Mouse (Mus musculus) neural tube, embryonic 11.5 days (tissue): Measurements from ENCODE around the gene Rin3. TPM values are rescaled to one million over a fixed set of nuclear protein-coding genes. Genes with fewer than 3 reads are reported as not detected.

Experiments used
- ATAC-seq: fragments of 200-750 bp; cut with Nextera tagmentation; 2 replicates; pipeline ENCODE4 v1.8.0; 2017; ENCODE audit warnings: moderate number of reproducible peaks, mild to moderate bottlenecking, moderate TSS enrichment, moderate library complexity; ENCODE audit not compliant: insufficient read depth, low FRiP score, low TSS enrichment
- DNase-seq: peaks from one replicate; pipeline ENCODE4 v3.0.0-alpha.2; 2015; ENCODE audit warnings: low spot score
- H3K27ac ChIP-seq: fragments of 300-500 bp; sonication (generic); 2 replicates; pipeline ENCODE4 v1.5.1; 2014; ENCODE audit warnings: low read depth, mild to moderate bottlenecking, low read length
- H3K27me3 ChIP-seq: fragments of 300-500 bp; sonication (generic); 2 replicates; pipeline ENCODE4 v1.6.1; 2014; ENCODE audit warnings: mild to moderate bottlenecking, low read length, mixed read lengths; ENCODE audit not compliant: control insufficient read depth, insufficient read depth
- H3K36me3 ChIP-seq: fragments of 300-500 bp; sonication (generic); 2 replicates; pipeline ENCODE4 v1.6.1; 2014; ENCODE audit warnings: mild to moderate bottlenecking, low read length, moderate library complexity, mixed read lengths; ENCODE audit not compliant: control insufficient read depth, insufficient read depth
- H3K4me1 ChIP-seq: fragments of 300-500 bp; sonication (generic); 2 replicates; pipeline ENCODE4 v1.6.1; 2014; ENCODE audit warnings: low read length, mixed read lengths; ENCODE audit not compliant: control insufficient read depth, insufficient read depth
- H3K4me2 ChIP-seq: fragments of 300-500 bp; sonication (generic); 2 replicates; pipeline ENCODE4 v1.6.1; 2014; ENCODE audit warnings: low read depth, mild to moderate bottlenecking, moderate library complexity
- H3K4me3 ChIP-seq: fragments of 300-500 bp; sonication (generic); 2 replicates; pipeline ENCODE4 v1.5.1; 2014; ENCODE audit warnings: low read depth, low read length
- H3K9ac ChIP-seq: fragments of 300-500 bp; sonication (generic); 2 replicates; pipeline ENCODE4 v1.6.1; 2014; ENCODE audit warnings: mild to moderate bottlenecking, low read length
- H3K9me3 ChIP-seq: fragments of 300-500 bp; sonication (generic); 2 replicates; pipeline ENCODE4 v1.6.1; 2016; ENCODE audit warnings: low read length; ENCODE audit not compliant: control insufficient read depth
- WGBS: fragments of 180-500 bp; shearing (Covaris S2); extraction: QIAGEN DNeasy Blood & Tissue Kit; methylation state at CpG from one replicate; pipeline ENCODE4 v1.1.7; 2014; 5-methylcytosine and 5-hydroxymethylcytosine counted together
- polyA plus RNA-seq: library from polyadenylated mRNA; unstranded; fragments of >200 nt; fragmentation: Nextera tagmentation; extraction: Ambion mirVana; gene quantifications from 2 replicates; pipeline ENCODE4 v1.2.1, GENCODE M21; 2014

The Rin3 gene
- polyA plus RNA-seq, 1 experiment from 2014 or later = 5.0 TPM

- H3K4me2 ChIP-seq = no peak overlapping the region
- no peak overlapping the region for H3K4me3 ChIP-seq
- no peaks in the 10 kb centered on the region for H3K9me3 ChIP-seq
- no peaks in the 10 kb centered on the region for H3K27me3 ChIP-seq
- H3K4me1 ChIP-seq = no peaks in the 10 kb centered on the region
- ATAC-seq = no peak
- DNase-seq = no peak
- WGBS = 79% methylated on average over 3 of the region's 3 CpGs
- no peaks in the 10 kb centered on the region for H3K36me3 ChIP-seq
- no peak overlapping the region for H3K9ac ChIP-seq
- no peak overlapping the region for H3K27ac ChIP-seq
These were observed 89.5 kb downstream of the Rin3 start for GRCm38 (mm10) chr12:102372322-102372721.

DNA sequence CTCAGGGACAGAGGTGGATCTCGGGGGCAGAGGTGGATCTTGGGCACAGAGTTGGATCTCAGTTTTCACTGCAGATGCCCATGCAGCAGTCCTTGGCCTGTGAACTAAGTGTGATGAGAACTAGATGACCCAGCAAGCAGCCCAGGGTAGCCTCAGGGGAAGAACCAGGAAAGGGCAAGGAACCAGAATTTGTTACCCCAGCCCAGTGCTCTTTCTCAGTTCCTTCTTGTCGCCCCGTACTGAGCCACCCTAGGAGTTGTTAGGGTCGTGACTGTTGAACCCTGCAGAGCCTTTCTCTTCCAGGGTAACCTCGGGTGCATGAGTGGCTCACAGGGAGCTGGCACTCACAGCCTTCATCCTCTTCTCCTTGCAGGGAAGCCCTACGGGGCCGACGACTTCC, 99.3 kb downstream of the Rin3 start:
- Histone ChIP-seq H3K9me3 (no peaks in the 10 kb centered on the region), H3K4me1 (no peaks in the 10 kb centered on the region), H3K27me3 (no peaks in the 10 kb centered on the region), H3K27ac (no peak overlapping the region), H3K4me2 (no peak overlapping the region), H3K9ac (no peak overlapping the region), H3K36me3 (no peaks in the 10 kb centered on the region), H3K4me3 (no peak overlapping the region)
- WGBS = 82% methylated on average over 8 of the region's 8 CpGs
- ATAC-seq = no peak
- DNase-seq = no peak

DNA sequence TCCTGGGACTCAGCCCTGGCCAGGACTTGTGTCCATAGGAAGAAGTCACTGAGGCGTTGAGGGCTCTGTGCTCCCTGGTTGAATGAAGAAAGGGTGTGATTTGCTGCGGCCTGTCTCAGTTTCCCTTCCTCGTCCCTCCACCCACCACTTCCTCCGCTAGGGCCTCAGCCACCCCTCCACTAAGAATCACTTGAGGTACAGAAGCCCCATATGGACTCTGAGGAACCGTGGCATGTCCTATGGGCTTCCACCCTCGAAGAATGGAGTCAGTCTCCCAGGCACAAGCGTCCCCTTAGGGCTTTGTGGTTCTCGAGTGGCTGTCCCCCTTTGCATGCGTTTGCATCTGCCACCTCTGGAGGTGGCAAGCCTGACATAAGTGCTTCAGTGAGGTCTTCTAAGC, 100.4 kb downstream of the Rin3 start:
- no peak overlapping the region for H3K4me2 ChIP-seq
- H3K4me3 ChIP-seq = no peak overlapping the region
- no peaks in the 10 kb centered on the region for H3K27me3 ChIP-seq
- no peaks in the 10 kb centered on the region for H3K36me3 ChIP-seq
- no peaks in the 10 kb centered on the region for H3K4me1 ChIP-seq
- no peak for ATAC-seq
- no peak overlapping the region for H3K27ac ChIP-seq
- H3K9me3 ChIP-seq = no peaks in the 10 kb centered on the region
- WGBS = 81% methylated on average over 9 of the region's 9 CpGs
- no peak for DNase-seq
- no peak overlapping the region for H3K9ac ChIP-seq

DNA sequence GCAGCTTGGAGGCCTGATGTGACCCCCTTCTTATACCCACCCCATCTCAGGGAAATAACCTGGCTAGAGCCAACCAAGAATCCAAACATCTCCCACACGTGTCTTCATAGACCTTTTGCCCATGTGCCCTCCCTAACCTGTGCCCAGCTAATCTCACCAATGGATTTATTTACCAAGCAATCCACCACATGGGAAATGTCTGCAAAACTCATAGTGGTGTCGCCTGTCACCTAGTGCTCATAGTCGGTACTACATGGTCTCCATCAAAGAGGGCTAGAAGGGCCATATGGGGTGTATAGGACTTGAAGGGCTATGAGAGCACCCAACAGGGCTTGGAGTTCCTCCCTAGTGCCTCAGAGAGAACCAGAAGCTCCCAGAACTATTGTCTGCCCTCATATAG, 102.0 kb downstream of the Rin3 start:
- WGBS = 26% methylated on average over 3 of the region's 3 CpGs
- DNase-seq (peak; percentile 33), ATAC-seq (0 out of 2 replicates have a peak, but pooled peaks have one; percentile 17)
- H3K27me3 ChIP-seq = no peaks in the 10 kb centered on the region
- H3K9me3 ChIP-seq = no peaks in the 10 kb centered on the region
- no peak overlapping the region for H3K9ac ChIP-seq
- H3K4me3 ChIP-seq = no peak overlapping the region
- H3K4me2 ChIP-seq = no peak overlapping the region
- H3K4me1 ChIP-seq = no peaks in the 10 kb centered on the region
- H3K27ac ChIP-seq = no peak overlapping the region
- no peaks in the 10 kb centered on the region for H3K36me3 ChIP-seq

GRCm38 (mm10) chr12:102387219-102387917, 104.5 kb downstream of the Rin3 start:
- no peaks in the 10 kb centered on the region for H3K36me3 ChIP-seq
- no peak overlapping the region for H3K9ac ChIP-seq
- no peak overlapping the region for H3K4me3 ChIP-seq
- no peak overlapping the region for H3K27ac ChIP-seq
- H3K4me1 ChIP-seq = no peaks in the 10 kb centered on the region
- WGBS = 45% methylated on average over 16 of the region's 16 CpGs
- no peak overlapping the region for H3K4me2 ChIP-seq
- ATAC-seq (peak; percentile 68; the same call in 1 of the 2 replicates), DNase-seq (peak; percentile 84)
- no peaks in the 10 kb centered on the region for H3K27me3 ChIP-seq
- no peaks in the 10 kb centered on the region for H3K9me3 ChIP-seq

DNA sequence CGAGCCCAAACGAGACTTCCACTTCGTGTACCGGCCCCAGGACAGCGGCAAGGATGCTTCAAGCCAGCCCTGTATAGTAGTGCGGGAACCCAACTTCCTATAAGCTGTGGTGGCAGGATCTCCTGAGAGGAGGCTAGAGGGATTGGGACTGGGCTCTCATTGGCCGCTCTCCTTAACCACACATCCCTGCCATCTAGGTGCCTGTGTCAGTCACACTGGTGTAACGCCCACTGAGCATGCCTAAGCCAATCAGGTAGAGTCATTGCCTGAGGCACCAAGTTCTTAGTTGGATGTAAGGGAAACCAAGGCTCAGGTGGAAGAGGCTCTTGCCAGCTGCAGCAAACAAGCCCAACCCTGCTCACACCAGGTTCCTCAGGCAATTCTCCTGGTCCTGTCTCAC, 107.2 kb downstream of the Rin3 start:
- no peak for ATAC-seq
- H3K4me2 ChIP-seq = no peak overlapping the region
- H3K4me3 ChIP-seq = no peak overlapping the region
- H3K27me3 ChIP-seq = no peaks in the 10 kb centered on the region
- no peak overlapping the region for H3K27ac ChIP-seq
- H3K9me3 ChIP-seq = no peaks in the 10 kb centered on the region
- no peaks in the 10 kb centered on the region for H3K4me1 ChIP-seq
- no peaks in the 10 kb centered on the region for H3K36me3 ChIP-seq
- WGBS = 28% methylated on average over 8 of the region's 8 CpGs
- DNase-seq = no peak
- no peak overlapping the region for H3K9ac ChIP-seq

GRCm38 (mm10) chr12:102391109-102391508, 108.3 kb downstream of the Rin3 start:
- H3K27ac ChIP-seq = no peak overlapping the region
- no peak overlapping the region for H3K9ac ChIP-seq
- H3K27me3 ChIP-seq = no peaks in the 10 kb centered on the region
- WGBS = 92% methylated on average over 2 of the region's 2 CpGs
- ATAC-seq = no peak
- H3K4me1 ChIP-seq = 0 out of 2 replicates have a peak, but pooled peaks cover under 1% of the 10 kb centered on the region
- no peak overlapping the region for H3K4me3 ChIP-seq
- H3K9me3 ChIP-seq = no peaks in the 10 kb centered on the region
- DNase-seq = no peak
- no peaks in the 10 kb centered on the region for H3K36me3 ChIP-seq
- H3K4me2 ChIP-seq = no peak overlapping the region

DNA sequence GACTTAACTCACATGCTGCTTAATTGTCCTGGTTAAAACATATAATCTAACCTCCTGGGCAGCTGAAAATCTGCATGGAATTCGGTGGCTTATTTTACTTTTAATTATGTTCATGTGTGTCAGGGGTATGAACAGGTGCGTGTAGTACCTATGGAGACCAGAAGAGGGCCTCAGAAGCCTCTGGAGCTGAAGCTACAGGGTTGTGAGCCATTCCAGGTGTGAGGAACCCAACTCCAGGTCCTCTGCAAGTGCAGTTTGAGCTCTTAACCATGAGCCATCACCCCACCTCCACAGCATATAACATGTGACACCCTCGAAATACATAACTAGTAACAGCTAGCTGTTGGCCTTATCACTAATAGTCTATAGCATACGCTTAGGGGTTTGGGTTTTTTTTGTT, 109.1 kb downstream of the Rin3 start:
- no peak overlapping the region for H3K4me2 ChIP-seq
- H3K9me3 ChIP-seq = no peaks in the 10 kb centered on the region
- H3K27me3 ChIP-seq = no peaks in the 10 kb centered on the region
- no peaks in the 10 kb centered on the region for H3K36me3 ChIP-seq
- H3K9ac ChIP-seq = no peak overlapping the region
- 67% methylated on average over 4 of the region's 4 CpGs for WGBS
- H3K4me3 ChIP-seq = no peak overlapping the region
- peaks cover 5% of the 10 kb centered on the region; the same call in 1 of the 2 replicates for H3K4me1 ChIP-seq
- ATAC-seq (no peak), DNase-seq (no peak)
- H3K27ac ChIP-seq = no peak overlapping the region

GRCm38 (mm10) chr12:102394496-102394895, 111.6 kb downstream of the Rin3 start:
- no peak overlapping the region for H3K4me2 ChIP-seq
- H3K9me3 ChIP-seq = no peaks in the 10 kb centered on the region
- H3K9ac ChIP-seq = no peak overlapping the region
- 91% methylated on average over 7 of the region's 7 CpGs for WGBS
- no peak overlapping the region for H3K4me3 ChIP-seq
- H3K4me1 ChIP-seq = peaks cover 5% of the 10 kb centered on the region; the same call in 1 of the 2 replicates
- H3K27me3 ChIP-seq = no peaks in the 10 kb centered on the region
- H3K36me3 ChIP-seq = no peaks in the 10 kb centered on the region
- H3K27ac ChIP-seq = no peak overlapping the region
- DNase-seq (no peak), ATAC-seq (no peak)
